Mouse (Mus musculus) forebrain, embryonic 10.5 days (tissue): ENCODE measurements around the gene Large1. TPM values are rescaled to one million over a fixed set of nuclear protein-coding genes. Genes with fewer than 3 reads are reported as not detected.

ENCODE experiments used
- DNase-seq: peaks from one replicate; pipeline ENCODE4 v3.0.0-alpha.2; 2017; ENCODE audit warnings: low spot score; ENCODE audit errors: extremely low spot score
- H3K27ac ChIP-seq: fragments of 300-500 bp; sonication (generic); 2 replicates; pipeline ENCODE4 v1.5.1; 2016; ENCODE audit warnings: mild to moderate bottlenecking
- H3K27me3 ChIP-seq: fragments of 300-500 bp; sonication (generic); 2 replicates; pipeline ENCODE4 v1.6.1; 2016; ENCODE audit warnings: mild to moderate bottlenecking; ENCODE audit not compliant: poor library complexity, severe bottlenecking
- H3K36me3 ChIP-seq: fragments of 300-500 bp; sonication (generic); replicated peaks from 2 replicates; pipeline ENCODE4 v1.6.1; 2016; ENCODE audit warnings: mild to moderate bottlenecking, moderate library complexity
- H3K4me1 ChIP-seq: fragments of 300-500 bp; sonication (generic); 2 replicates; pipeline ENCODE4 v1.6.1; 2016
- H3K4me3 ChIP-seq: fragments of 300-500 bp; sonication (generic); 2 replicates; pipeline ENCODE4 v1.5.1; 2016; ENCODE audit warnings: mild to moderate bottlenecking, moderate library complexity
- H3K9me3 ChIP-seq: fragments of 300-500 bp; sonication (generic); 2 replicates; pipeline ENCODE4 v1.6.1; 2016; ENCODE audit warnings: mild to moderate bottlenecking, moderate library complexity
- WGBS: fragments of 180-500 bp; shearing (Covaris S2); methylation state at CpG from one replicate; pipeline ENCODE4 v1.1.7; 2016; 5-methylcytosine and 5-hydroxymethylcytosine counted together
- microRNA-seq: library from miRNA; unstranded; fragments of <30 nt; microRNA quantifications from one replicate; pipeline ENCODE4, GENCODE M21; 2017
- polyA plus RNA-seq: library from polyadenylated mRNA; unstranded; fragments of >200 nt; fragmentation: Nextera tagmentation; extraction: Ambion mirVana; gene quantifications from 2 replicates; pipeline ENCODE4 v1.2.1, GENCODE M21; 2016

Large1 gene
- polyA plus RNA-seq, 1 experiment from 2014 or later = 5.1 TPM

GRCm38 (mm10) chr8:72780644-72781043, 572.7 kb downstream of the Large1 start:
- no peaks in the 10 kb centered on the region for H3K4me1 ChIP-seq
- H3K27me3 ChIP-seq = no peaks in the 10 kb centered on the region
- DNase-seq = no peak
- no peaks in the 10 kb centered on the region for H3K9me3 ChIP-seq
- no peak overlapping the region for H3K4me3 ChIP-seq
- WGBS = 93% methylated on average over 4 of the region's 4 CpGs
- no peak overlapping the region for H3K27ac ChIP-seq
- no peaks in the 10 kb centered on the region for H3K36me3 ChIP-seq

GRCm38 (mm10) chr8:72777797-72778196, 575.5 kb downstream of the Large1 start:
- Histone ChIP-seq H3K36me3 (no peaks in the 10 kb centered on the region), H3K4me1 (no peaks in the 10 kb centered on the region), H3K27me3 (no peaks in the 10 kb centered on the region), H3K9me3 (no peaks in the 10 kb centered on the region), H3K4me3 (no peak overlapping the region), H3K27ac (no peak overlapping the region)
- WGBS = 86% methylated on average over 1 of the region's 1 CpGs
- DNase-seq = no peak

GRCm38 (mm10) chr8:72766777-72767176, 586.6 kb downstream of the Large1 start:
- H3K4me1 ChIP-seq = no peaks in the 10 kb centered on the region
- no peak overlapping the region for H3K27ac ChIP-seq
- no peak for DNase-seq
- H3K4me3 ChIP-seq = no peak overlapping the region
- 45% methylated on average over 7 of the region's 7 CpGs for WGBS
- H3K36me3 ChIP-seq = no peaks in the 10 kb centered on the region
- H3K9me3 ChIP-seq = no peaks in the 10 kb centered on the region
- no peaks in the 10 kb centered on the region for H3K27me3 ChIP-seq

GRCm38 (mm10) chr8:72765696-72766095, 587.6 kb downstream of the Large1 start:
- Histone ChIP-seq H3K27me3 (no peaks in the 10 kb centered on the region), H3K36me3 (no peaks in the 10 kb centered on the region), H3K4me1 (no peaks in the 10 kb centered on the region), H3K27ac (no peak overlapping the region), H3K4me3 (no peak overlapping the region), H3K9me3 (no peaks in the 10 kb centered on the region)
- WGBS = 65% methylated on average over 4 of the region's 4 CpGs
- no peak for DNase-seq

Small RNA genes within 50 kb of the gene (microRNA-seq; reads per million reads assigned to microRNA genes)
- not detected for gene Mir28b
